Mouse (Mus musculus): ENCODE results near the gene Ublcp1.

The Ublcp1 gene

GRCm38 (mm10) chr11:44423261-44423660 lies 47.0 kb downstream of the Ublcp1 start:
- in situ Hi-C loops (cut with MboI; ENCODE audit: low sequenced_read_pairs), result no loop called here

GRCm38 (mm10) chr11:44422337-44423111 lies 47.8 kb downstream of the Ublcp1 start:
- in situ Hi-C loops (cut with MboI; ENCODE audit: low sequenced_read_pairs), result no loop called here

- in situ Hi-C loops (cut with MboI; ENCODE audit: low sequenced_read_pairs), result no loop called here
These were observed 52.9 kb downstream of the Ublcp1 start for GRCm38 (mm10) chr11:44417403-44417802.

- in situ Hi-C loops (cut with MboI; ENCODE audit: low sequenced_read_pairs), result no loop called here
These were observed 55.7 kb downstream of the Ublcp1 start for GRCm38 (mm10) chr11:44414605-44415004.

GRCm38 (mm10) chr11:44413371-44413770 lies 56.9 kb downstream of the Ublcp1 start:
- in situ Hi-C loops (cut with MboI; ENCODE audit: low sequenced_read_pairs), result no loop called here

- in situ Hi-C loops (cut with MboI; ENCODE audit: low sequenced_read_pairs), result no loop called here
These were observed 58.0 kb downstream of the Ublcp1 start for GRCm38 (mm10) chr11:44412276-44412675.

GRCm38 (mm10) chr11:44410413-44410812 lies 59.9 kb downstream of the Ublcp1 start:
- in situ Hi-C loops (cut with MboI; ENCODE audit: low sequenced_read_pairs), result no loop called here

GRCm38 (mm10) chr11:44408626-44409025 lies 61.7 kb downstream of the Ublcp1 start:
- in situ Hi-C loops (cut with MboI; ENCODE audit: low sequenced_read_pairs), result no loop called here

GRCm38 (mm10) chr11:44406457-44406856 lies 63.8 kb downstream of the Ublcp1 start:
- in situ Hi-C loops (cut with MboI; ENCODE audit: low sequenced_read_pairs), result no loop called here

GRCm38 (mm10) chr11:44405961-44406360 lies 64.3 kb downstream of the Ublcp1 start:
- in situ Hi-C loops (cut with MboI; ENCODE audit: low sequenced_read_pairs), result no loop called here

- in situ Hi-C loops (cut with MboI; ENCODE audit: low sequenced_read_pairs), result no loop called here
These were observed 65.2 kb downstream of the Ublcp1 start for GRCm38 (mm10) chr11:44405113-44405512.
